Mouse (Mus musculus) regulatory T cell (primary cell): Measurements from ENCODE around the gene Rps21.

Experiments
- in situ Hi-C: fragments of 300-600 bp; cut with MboI, MseI; formaldehyde crosslinking; loops from one replicate; pipeline ENCODE4 v1.15.1; 2025; ENCODE audit warnings: high pct_unique_total_duplicates

Gene Rps21

DNA sequence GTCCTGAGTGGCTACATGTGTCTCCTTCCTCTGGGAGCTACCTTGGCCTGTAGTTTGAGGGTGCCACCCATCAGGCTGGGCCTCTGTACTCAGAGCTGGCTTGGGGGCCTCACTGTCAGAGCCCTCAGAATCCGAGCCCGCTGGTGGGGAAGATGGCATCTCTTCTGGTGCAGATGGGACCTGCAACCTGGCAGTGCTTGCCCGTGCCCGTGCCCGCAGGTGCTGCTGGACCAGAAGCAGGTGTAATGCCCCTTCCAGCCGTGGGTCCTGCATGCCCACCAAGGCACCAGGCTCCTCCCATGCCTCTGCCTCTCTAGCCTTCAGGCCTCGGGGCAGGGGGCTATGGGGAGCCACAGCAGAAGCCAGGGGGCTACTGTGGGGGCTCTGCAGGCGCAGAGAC is 22.1 kb downstream of the Rps21 start:
- in situ Hi-C loops: no loop called here

- in situ Hi-C loops: no loop called here
Measured at GRCm38 (mm10) chr2:180288966-180289365, 31.8 kb downstream of the Rps21 start.

DNA sequence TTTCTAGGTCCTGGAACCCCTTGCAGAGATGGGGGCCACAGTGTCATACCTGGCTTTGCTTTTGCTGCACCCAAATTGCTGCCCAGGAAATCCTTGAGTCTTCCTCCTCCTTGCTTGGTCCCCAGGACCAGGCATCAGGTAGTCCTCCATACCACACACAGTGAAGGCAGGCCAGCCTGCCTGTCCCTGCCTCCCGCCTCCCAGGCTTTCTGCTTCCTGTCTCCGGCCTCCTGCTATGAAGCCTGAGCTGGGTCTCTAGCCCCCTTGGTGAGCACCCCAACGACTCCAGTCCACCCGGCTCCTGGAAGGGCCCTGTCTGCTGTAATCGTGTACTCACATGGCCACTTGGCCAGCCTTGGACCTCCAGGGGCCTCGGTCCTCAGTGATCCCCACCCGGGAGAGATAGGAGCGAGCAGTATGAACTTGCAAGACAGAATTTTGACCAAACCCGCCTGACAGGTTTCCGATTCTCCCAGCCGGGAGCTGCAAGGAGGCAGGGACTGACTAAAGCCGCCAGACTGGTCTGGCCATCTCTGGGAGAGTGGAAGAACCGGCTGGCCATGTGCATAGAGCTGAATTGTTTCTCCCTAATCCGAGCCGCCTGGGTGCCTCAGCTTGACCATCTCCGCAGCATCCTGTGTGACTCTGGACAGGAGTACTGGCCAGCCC is 32.4 kb downstream of the Rps21 start, which contains the start of gene Rbbp8nl:
Gene Rbbp8nl (minus strand): TSS at position 440 of the 669 bp plus-strand sequence.
- in situ Hi-C loops: no loop called here

GRCm38 (mm10) chr2:180290503-180290902 is 33.3 kb downstream of the Rps21 start:
- in situ Hi-C loops: no loop called here

DNA sequence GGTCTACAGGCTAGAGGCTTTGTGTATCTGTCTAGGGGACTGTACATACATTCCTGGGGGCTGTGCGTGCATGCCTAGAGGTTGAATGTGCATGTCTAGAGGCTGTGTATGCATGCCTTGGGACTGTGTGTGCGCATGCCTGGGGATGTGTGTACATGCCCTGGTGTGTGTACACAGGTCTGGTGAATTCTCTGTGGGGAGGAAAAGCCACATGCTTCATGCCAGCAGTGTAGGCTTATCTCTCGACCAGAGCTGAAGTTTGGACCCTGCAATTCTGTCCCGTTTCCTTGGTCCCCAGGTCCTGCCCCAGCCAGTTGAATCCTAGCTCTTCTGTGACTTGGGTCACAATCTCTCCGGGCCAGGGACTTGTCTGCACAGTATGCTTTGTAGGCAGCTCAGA is 34.4 kb downstream of the Rps21 start:
- in situ Hi-C loops: no loop called here

DNA sequence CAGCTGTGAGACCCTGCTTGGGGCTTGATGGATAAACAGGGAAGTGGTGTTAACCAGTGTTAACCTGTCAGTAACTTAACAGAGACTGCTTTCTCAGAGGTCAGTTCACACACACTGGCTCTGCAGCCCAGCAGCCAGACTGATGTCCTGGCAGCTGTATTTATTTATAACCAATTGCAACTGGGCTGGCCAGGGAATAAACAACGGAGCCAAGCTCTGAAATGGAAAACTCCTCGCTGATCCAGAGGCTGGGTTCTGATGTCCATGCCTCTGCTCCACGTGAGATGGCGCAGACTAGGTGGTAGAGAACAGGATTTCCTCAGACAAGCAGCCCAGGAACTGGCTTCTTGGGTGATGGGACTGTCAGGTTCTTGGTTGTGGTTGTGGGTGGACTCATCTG is 34.8 kb downstream of the Rps21 start:
- in situ Hi-C loops: no loop called here

- in situ Hi-C loops: no loop called here
Measured at GRCm38 (mm10) chr2:180292906-180293305, 35.7 kb downstream of the Rps21 start.

GRCm38 (mm10) chr2:180300252-180300651 is 43.1 kb downstream of the Rps21 start:
- in situ Hi-C loops: no loop called here

GRCm38 (mm10) chr2:180300771-180301170 is 43.6 kb downstream of the Rps21 start:
- in situ Hi-C loops: no loop called here

- in situ Hi-C loops: no loop called here
Measured at GRCm38 (mm10) chr2:180302201-180302600, 45.0 kb downstream of the Rps21 start.

- in situ Hi-C loops: no loop called here
Measured at GRCm38 (mm10) chr2:180303468-180303867, 46.3 kb downstream of the Rps21 start.

DNA sequence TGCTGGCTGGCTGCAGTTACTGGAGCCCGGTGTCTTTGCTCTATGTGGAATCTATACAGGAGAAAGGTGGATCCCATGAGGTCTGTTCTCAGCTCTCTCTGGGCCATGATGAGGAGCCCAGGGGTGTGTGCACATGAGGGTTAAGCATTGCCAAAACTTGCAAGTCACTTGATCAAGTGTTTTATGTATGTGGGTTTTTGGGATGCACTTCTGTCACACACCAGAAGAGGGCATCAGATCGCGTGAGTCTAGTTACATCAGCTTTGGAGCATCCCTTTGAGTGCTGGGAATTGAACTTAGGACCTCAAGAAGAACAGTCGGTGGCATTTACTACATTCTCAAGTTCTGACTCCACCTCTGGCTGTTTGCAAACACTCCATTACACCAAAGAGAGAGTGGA is 47.4 kb downstream of the Rps21 start:
- in situ Hi-C loops: no loop called here

GRCm38 (mm10) chr2:180305490-180305889 is 48.3 kb downstream of the Rps21 start:
- in situ Hi-C loops: no loop called here

DNA sequence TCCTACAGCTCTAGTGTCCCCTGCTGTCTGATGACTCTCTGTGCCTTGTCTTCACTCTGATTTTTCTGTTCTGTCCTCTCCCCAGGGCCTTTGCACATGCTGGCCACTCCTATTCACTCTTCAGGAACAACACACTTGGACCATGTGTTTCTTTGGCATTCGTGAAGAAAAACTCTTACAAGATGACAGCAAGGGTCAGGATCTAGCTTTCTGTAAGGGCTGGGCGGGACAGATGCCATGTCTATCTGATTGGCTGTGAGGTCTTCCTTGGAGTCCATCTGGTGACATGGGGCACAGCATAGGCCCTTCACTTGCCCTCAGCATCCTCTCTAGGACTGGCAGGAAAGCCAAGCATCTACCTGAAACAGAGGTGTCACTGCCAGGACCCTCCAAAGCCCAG is 48.8 kb downstream of the Rps21 start:
- in situ Hi-C loops: no loop called here

- in situ Hi-C loops: no loop called here
Measured at GRCm38 (mm10) chr2:180306423-180307168, 49.4 kb downstream of the Rps21 start.

- in situ Hi-C loops: no loop called here
Measured at GRCm38 (mm10) chr2:180307680-180308079, 50.5 kb downstream of the Rps21 start.
